Mouse (Mus musculus): ENCODE results near the gene Usp44.
"Not testable (repeated sequence)": the region's sequence is repeated elsewhere in the genome, so short reads cannot be mapped to it uniquely, and the experiment has no call there.

Usp44 gene

GRCm38 (mm10) chr10:93830931-93831729, at the start of gene Usp44:
Gene Usp44, plus strand, starts transcription at chr10:93831555.
- DNase-seq (ENCODE audit: low spot score in 2 of 2), result no peak

DNA sequence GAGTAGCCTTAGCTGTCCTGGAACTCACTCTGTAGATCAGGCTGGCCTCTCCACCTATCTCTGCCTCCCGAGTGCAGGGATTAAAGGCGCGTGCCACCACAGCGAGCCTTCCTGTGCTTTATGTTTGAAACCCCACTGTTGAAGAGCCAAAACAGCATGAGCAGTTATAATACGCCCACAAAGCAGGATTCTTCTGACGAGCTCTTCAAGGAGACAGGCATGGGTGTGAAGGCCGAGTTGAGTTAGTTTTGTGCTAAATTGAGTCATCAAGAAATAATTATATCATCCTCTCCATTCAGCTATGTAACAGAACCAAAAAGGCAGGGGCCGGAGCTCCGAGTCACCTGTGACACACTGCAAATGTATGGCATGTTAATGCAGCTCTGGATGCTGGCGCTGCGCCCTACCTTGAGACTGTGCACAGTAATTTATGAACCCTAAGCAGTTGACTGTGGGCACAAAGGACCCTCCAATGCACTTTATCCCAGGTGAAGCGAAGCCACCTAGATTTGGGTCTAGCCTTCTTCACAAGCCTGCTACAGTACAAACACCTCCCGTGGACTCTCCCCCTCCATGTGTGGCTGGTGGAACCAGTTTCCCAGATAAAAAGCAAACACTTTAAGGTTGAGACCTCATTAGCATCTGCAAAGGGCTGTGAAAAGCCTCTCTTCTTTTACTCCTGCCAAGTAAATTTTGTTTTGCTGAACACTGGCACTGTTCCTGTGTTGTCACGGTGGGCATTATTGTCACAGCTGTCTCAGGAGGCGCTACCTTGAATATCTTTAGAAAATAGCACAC, 47.9 kb upstream of the Usp44 start:
- no peak for DNase-seq (ENCODE audit: low spot score in 2 of 2)

- no peak for DNase-seq (ENCODE audit: low spot score in 2 of 2)
Observed at GRCm38 (mm10) chr10:93799711-93800362, 31.5 kb upstream of the Usp44 start.

DNA sequence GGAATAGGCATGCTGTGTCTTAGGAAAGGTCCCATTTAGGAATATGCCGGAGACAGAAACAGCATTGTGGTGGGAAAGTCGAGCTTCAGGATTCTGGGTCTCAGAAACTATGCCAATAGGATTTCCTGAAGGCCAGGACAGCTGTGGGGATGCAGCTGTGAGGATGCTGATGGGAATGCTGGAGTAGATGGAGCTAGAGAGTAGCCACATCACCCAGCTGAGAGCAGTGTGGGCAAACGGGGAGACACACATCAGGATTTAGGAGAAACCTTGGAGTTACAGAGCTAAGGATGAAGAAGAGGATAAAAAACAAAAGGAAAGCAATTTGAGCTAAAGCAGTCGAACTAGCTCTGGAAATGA, 31.0 kb upstream of the Usp44 start:
- no peak for DNase-seq (ENCODE audit: low spot score in 2 of 2)

- DNase-seq (ENCODE audit: low spot score in 2 of 2), result no peak
Observed at GRCm38 (mm10) chr10:93800895-93801294, 30.5 kb upstream of the Usp44 start.

DNA sequence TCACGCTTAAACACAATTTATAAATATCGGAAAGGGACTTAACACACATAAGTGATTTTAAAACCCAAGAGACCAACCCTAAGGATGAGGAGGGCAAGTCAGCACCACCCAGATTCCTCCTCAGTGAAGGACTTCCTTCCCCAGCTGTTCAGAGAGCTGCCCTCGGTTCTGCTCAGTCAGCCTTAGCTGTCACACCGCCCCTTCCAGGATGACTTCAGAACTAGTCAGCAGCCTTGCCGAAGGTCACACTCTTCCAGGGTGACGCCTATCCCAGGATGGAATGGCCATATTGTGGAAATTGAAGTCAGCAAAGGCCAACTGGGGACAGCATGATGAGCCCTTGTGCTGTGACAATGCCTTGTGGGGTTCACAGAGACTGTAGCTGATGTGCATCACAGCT, 28.2 kb upstream of the Usp44 start:
- no peak for DNase-seq (ENCODE audit: low spot score in 2 of 2)

DNA sequence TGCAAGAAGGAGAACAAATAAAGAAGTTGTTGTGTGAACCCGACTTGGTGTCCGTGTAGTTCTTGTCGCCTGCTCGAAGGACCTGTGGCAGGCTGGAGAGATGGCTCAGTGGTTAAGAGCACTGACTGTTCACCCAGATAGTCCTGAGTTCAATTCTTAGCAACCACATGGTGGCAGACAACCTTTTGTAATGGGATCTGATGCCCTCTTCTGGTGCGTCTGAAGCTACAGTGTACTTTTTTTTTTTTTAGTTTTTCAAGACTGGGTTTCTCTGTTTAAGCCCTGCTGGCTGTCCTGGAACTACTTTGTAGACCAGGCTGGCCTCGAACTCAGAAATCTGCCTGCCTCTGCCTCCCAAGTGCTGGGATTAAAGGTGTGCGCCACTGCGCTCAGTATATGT, 21.9 kb upstream of the Usp44 start:
- not testable (repeated sequence) for DNase-seq (ENCODE audit: low spot score in 2 of 2)

DNA sequence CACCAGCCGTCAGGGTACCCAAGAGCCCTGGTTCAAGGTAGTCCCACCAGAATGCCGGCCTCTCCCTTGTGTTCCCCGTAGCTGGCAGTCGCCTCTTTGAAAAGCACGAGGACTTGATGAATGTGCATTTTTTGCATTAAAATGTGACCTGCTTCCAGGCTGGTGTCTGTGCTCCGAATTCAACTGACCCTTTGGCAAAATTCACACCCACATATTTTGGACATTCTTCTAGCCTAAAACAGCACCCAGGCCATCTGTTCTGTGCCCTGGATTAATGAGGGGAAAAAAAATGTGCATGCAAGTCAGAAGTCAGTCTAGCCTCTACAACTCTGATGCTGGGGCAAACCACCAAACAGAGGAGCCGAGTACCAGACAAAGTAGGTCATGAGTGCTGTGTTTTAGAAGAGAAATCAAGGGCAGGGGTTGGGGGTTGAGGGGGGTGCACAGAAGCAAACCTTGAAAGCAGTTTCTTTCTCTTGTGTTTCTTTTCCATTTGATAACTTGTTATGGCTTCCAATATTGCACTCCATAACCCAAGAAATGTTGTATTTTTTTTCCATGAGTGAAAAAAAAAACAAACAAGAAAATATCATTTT, 20.7 kb upstream of the Usp44 start:
- DNase-seq (ENCODE audit: low spot score in 2 of 2), result no peak

DNA sequence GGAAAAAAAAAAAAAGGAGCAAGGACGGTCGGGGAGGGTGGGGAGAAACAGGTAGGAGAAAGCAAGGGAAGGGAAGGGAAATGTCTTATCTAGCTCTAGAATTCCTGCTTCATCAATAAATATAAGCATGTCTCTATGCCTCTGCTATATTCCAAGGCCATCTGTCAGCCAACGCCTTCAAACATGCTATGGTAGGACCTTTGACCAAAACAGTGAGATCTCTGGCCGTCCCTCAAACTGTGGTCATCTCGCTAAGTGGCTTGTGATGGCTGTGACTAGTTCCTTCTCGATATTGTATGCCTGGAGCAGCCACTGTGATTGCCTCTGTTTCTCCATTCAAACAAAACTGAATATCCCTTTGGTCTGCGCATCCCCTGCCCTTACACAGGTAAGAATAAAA, 19.3 kb upstream of the Usp44 start:
- no peak for DNase-seq (ENCODE audit: low spot score in 2 of 2)

GRCm38 (mm10) chr10:93812774-93813415, 18.5 kb upstream of the Usp44 start:
- peak; percentile 27 to 77 for DNase-seq (ENCODE audit: low spot score in 2 of 2)

DNA sequence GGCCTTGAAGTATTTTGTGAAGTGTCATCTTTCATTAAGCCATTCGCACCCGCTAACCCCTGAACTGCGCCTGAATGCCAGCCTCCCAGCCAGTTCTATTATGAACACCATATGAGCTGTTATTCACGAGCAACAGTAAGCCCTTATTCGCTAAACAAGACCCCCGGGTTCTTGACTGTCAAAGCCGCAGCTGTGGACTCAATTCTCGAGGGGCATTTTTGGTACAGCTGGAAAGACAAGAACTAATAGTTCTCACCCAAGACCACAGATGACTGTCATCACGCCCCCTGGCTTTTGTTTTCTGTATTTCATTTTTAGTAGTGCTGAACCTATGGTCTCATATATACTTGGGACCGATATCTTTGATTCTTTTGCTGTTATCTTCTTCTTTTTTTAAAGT, 17.6 kb upstream of the Usp44 start:
- DNase-seq (ENCODE audit: low spot score in 2 of 2), result no peak

- peak in 1 of 2 experiments; percentile 49 for DNase-seq (ENCODE audit: low spot score in 2 of 2)
Observed at GRCm38 (mm10) chr10:93818661-93819060, 12.7 kb upstream of the Usp44 start.

DNA sequence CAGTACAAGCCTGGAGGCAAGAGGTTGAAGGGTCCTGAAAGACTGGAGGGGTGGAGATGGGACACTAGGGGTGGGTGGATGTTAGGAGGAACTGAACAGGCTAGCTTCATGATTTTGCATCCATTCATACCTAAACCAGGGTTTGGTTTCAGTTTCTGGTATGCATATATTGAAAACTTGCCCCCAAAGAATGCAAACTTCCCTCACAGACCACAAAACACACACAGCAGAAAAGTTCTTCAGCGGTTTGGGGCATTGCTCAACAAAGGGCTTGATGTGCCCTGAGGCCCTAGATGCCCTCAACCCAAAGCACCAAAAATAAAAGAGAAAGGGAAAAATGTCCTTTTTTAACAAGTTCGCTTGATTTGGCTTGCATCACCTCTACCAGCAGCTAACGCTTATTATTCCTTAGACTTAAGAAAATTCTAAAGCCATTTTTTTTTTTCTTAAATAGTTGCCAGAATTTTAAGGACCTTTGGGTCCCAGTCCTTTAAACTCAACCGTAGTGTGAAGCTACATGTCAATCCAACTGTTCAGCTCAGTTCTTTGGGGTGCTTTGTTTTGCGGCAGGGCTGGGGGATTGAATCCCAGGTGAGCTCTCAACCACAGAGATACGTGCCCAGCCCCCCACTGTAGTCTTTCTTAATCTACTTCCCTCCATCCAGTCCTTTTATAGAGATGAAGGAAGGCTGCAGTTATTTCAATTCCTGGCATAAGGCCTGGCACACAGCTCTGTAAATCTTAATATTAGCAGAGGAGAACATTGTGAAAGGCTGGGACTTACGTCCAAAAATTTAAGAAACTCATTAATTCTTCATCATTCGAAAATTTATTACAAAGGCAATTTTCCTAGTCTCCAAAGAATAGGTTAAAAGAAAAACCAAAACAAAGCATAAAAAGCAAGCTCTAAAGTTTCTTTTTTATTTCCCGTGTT, 1.2 kb upstream of the Usp44 start:
- DNase-seq (ENCODE audit: low spot score in 2 of 2), result no peak

DNA sequence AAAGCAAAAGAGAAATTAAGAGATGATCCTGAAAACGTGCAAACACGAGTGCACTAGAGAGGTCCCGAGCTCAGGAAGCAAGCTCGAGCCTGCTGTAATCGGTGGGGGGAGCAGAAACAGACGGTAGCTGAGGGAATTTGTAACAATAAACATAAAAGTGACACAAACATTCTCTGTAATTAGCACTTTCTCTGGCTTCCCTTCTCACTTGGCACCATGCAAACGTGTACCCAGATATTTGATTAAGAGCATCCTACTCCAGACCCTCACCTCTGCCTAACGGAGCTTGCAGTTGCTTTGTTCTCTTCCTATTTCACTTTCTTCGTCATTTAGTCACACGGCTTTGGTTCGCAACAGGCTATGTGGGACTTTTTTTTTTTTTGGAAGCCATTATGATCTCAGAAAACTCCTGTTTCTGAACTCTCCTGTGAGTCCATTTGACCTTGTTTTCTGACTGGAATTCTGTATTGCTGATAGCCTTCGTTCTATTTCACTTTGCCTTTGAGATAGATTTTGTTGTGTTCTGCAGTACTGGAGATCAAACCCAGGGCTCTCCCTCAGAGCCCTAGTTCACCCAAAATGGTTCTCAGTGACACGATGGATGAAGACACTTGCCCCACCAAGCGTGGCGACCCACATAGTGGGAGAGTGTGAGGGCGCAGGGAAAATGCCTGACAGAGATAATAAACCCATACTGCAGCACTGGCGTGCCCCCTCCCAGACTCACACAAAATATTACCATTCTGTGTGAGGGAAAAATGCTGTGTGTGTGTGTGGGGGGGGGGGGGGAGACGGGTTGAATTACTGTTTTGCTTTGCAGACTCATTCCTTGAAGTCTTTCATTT, 597 bp downstream of the Usp44 start:
- DNase-seq (ENCODE audit: low spot score in 2 of 2), result no peak

DNA sequence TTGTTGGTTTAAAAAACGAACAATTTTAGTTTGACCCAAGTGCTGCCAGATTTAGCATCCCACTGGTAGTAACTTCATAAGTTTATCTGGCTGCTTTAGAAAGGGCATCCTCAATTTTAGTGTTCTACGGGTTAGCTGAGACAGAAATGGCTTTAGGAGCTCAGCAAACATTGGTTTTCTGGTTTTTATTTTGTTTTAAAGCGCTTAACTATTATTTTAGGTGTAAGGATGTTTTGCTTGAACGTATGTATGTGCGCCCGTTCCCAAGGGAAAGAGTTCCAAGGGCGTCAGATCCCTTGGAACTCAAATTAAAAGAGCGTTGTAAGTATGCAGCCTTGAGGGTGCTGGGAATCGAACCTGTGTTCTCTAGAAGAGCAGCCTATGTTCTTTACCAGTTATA, 1.5 kb downstream of the Usp44 start:
- no peak for DNase-seq (ENCODE audit: low spot score in 2 of 2)

DNA sequence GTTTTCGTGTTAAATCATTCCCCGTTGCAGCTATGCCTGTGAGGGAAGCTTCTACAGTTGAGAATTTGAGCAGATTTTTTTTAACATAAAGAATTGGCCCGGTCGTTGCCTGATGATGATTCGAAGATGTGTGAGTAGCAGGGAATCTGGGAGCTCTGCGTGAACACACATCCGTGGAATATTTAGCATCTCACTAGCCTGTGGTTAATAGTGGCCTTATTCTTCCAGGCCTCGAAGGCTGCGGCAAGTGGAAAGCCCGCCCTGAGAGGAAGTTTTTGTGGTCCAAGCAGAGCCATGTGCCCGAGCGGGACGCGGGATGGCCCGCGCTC, 2.0 kb downstream of the Usp44 start:
- DNase-seq (ENCODE audit: low spot score in 2 of 2), result no peak

- peak in 1 of 2 experiments; percentile 24 for DNase-seq (ENCODE audit: low spot score in 2 of 2)
Observed at GRCm38 (mm10) chr10:93833699-93834393, 2.5 kb downstream of the Usp44 start.

DNA sequence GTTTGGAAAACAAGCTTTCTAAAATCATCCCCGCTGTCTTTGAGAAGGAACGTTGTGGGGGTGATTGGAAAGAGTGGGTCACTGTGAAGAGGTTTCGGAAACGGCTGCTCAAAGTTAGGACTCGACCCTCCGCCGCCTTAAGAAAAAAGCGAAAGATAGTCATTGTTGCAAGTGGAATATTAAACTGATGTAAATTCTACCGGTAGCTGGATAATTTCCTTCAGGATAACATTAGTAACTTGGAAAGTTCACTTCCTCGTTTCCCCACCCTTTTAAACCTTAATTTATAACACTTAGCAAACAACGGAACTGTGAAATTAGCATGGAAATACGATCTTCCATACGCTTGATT, 3.0 kb downstream of the Usp44 start:
- DNase-seq (ENCODE audit: low spot score in 2 of 2), result no peak

GRCm38 (mm10) chr10:93835115-93835514, 3.8 kb downstream of the Usp44 start:
- DNase-seq (ENCODE audit: low spot score in 2 of 2), result not testable (repeated sequence)

Data from frontal cortex, postnatal 10 days (tissue).